Mouse (Mus musculus): Measurements from ENCODE around the gene Fam124a. TPM values are rescaled to one million over a fixed set of nuclear protein-coding genes. Genes with fewer than 3 reads are reported as not detected.
"Not testable (repeated sequence)": the region's sequence is repeated elsewhere in the genome, so short reads cannot be mapped to it uniquely, and the experiment has no call there.

Gene Fam124a
- total RNA-seq, 1 experiment from 2014 or later = not detected

DNA sequence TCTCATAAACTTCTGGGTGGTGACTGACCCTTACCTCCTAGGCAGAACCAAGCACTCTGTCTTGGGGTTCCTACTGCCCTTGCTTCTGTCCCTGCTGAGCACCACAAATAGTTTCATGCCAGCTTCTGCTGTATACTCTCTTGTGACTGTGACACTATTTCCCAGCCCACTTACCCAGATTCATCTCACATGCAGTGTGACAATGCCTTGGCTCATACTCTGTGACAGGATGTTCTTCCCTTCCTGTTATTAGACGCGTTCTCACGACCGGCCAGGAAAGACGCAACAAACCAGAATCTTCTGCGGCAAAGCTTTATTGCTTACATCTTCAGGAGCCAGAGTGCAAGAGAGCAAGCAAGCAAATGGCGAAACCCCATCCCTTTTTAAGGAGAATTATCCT lies 86.8 kb downstream of the Fam124a start:
- ATAC-seq (replicated peaks; ENCODE audit: insufficient number of reproducible peaks, low FRiP score, low TSS enrichment, poor library complexity, severe bottlenecking) = not testable (repeated sequence)

- no peak for ATAC-seq (replicated peaks; ENCODE audit: insufficient number of reproducible peaks, low FRiP score, low TSS enrichment, poor library complexity, severe bottlenecking)
These were observed 92.9 kb downstream of the Fam124a start for GRCm38 (mm10) chr14:62648405-62648804.

- ATAC-seq (replicated peaks; ENCODE audit: insufficient number of reproducible peaks, low FRiP score, low TSS enrichment, poor library complexity, severe bottlenecking) = no peak
These were observed 94.8 kb downstream of the Fam124a start for GRCm38 (mm10) chr14:62650376-62650775.

- ATAC-seq (replicated peaks; ENCODE audit: insufficient number of reproducible peaks, low FRiP score, low TSS enrichment, poor library complexity, severe bottlenecking) = no peak
These were observed 96.2 kb downstream of the Fam124a start for GRCm38 (mm10) chr14:62651771-62652170.

- ATAC-seq (replicated peaks; ENCODE audit: insufficient number of reproducible peaks, low FRiP score, low TSS enrichment, poor library complexity, severe bottlenecking) = no peak
These were observed 100.5 kb downstream of the Fam124a start for GRCm38 (mm10) chr14:62655996-62656395.

- ATAC-seq (replicated peaks; ENCODE audit: insufficient number of reproducible peaks, low FRiP score, low TSS enrichment, poor library complexity, severe bottlenecking) = peak; percentile 92; the same call in 1 of the 2 replicates
These were observed 101.9 kb downstream of the Fam124a start for GRCm38 (mm10) chr14:62657469-62657868.

Other genes with a start within 250 kb of the Fam124a start
- not detected in 3 replicates for gene Gucy1b2, start 99.4 kb upstream of the Fam124a start, total RNA-seq (2017)
- not detected in 3 replicates for gene Gm4131, start 11.2 kb downstream of the Fam124a start, total RNA-seq (2017)
- gene Serpine3, start 107.9 kb downstream of the Fam124a start, total RNA-seq (2017) = not detected in 3 replicates
- gene Ints6, start 205.4 kb downstream of the Fam124a start, total RNA-seq (2017) = 63.8 to 126 TPM (median 83.5 TPM) in 3 replicates

Data from monocyte, adult 5-6 weeks (primary cell).